Mouse (Mus musculus): Measurements from ENCODE around the gene Rtraf. TPM values are rescaled to one million over a fixed set of nuclear protein-coding genes. Genes with fewer than 3 reads are reported as not detected.

Rtraf gene
- total RNA-seq, 2 experiments from 2014 or later = 67.1 to 73.1 TPM

DNA sequence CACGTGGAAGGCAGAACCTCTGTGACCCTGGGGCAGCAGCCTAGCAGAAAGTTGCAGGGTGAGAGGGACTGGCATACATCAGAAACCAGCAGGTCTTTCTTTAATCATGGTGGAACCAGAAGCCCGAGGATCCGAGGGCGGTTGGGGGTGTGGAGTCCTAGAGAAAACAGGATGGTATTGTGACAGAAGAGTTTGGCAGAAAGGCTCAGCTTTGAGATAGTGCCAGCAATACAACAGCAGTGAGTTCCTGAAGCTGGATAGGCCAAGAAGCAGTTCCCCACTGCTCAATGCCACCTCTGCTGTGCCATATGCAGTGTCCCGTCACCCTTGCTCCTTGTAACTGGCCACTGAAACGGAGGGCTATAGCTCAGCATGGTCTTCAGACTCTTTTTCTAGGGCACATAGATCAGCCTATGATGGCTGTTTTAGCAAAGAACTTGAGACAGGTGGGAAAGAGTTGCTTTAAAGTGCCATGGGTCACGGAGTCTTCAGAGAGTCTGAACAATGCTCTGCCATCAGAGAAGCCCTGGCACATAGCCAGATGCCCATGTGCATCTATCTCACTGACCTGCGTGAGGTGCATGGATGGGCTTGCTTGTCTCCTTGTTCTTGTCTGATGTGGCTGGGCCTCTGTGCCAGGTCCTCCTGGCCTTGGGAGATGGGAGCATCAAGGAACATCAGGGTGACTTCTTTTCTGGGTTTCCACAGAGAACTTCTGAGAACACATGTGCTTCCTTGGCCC is 22.0 kb downstream of the Rtraf start:
- peak; percentile 55 for DNase-seq
- intact Hi-C loops (cut with DNase I) = no loop called here

DNA sequence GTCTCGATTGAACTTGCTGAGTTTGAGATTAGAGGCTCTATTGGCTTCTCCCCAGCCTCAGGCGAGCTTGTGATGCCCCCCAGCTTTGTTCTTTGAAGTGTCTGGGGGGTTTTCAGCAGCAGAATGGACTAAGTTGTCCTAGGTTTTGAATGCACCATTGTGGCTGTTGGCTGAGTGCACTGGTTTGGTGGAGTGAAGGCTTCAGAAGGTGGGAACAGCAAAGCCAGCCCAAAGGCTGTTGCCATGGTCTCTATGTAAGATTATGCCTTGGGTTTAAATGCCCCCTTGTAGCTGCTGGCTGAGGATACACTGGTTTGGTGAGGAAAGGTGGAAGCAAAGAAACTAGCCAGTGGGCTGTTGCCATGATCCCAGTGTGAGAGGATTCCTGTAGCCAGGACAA is 23.1 kb downstream of the Rtraf start:
- DNase-seq = no peak
- intact Hi-C loops (cut with DNase I) = no loop called here

- intact Hi-C loops (cut with DNase I) = no loop called here
- DNase-seq = no peak
These were observed 26.9 kb downstream of the Rtraf start for GRCm38 (mm10) chr14:19796541-19797304.

DNA sequence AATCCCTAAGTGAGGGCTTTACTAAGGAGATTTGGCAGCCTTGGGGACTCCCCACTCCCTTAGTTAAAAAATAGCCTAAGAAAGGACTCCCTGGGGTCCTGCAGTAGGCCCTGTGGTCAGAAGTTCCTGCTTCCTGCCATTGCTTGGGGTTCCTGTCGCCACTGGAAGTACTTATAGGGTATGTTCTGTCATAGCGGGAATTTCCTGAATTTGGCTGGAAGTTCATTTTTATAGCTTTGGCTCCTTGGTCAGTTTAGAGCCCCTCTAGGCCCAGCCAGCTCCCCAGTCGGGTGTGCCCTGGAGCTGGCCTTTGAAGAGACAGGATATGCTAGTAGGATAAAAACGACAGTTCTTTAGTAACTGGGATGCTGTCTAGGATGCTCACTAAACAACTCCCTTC is 28.7 kb downstream of the Rtraf start:
- no peak for DNase-seq
- intact Hi-C loops (cut with DNase I) = no loop called here

DNA sequence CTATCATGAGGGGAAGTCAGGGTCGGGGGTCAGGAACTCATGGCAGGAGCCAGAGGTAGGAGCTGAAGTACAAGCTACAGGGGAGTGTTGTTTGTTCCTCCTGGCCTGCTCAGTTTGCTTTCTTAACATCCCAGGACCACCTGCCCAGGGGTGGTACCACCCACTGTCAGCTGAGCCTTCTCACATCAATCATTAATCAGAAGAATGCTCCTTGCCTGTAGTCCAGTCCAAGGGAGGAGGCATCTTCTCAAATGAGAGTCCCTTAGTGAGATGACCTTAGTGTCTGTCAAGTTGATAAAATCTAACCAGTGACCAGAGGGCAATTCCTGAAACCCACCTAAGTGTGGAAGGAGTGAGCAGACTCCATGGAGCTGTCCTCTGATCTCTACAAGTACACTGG is 35.2 kb downstream of the Rtraf start:
- intact Hi-C loops (cut with DNase I) = no loop called here
- no peak for DNase-seq

DNA sequence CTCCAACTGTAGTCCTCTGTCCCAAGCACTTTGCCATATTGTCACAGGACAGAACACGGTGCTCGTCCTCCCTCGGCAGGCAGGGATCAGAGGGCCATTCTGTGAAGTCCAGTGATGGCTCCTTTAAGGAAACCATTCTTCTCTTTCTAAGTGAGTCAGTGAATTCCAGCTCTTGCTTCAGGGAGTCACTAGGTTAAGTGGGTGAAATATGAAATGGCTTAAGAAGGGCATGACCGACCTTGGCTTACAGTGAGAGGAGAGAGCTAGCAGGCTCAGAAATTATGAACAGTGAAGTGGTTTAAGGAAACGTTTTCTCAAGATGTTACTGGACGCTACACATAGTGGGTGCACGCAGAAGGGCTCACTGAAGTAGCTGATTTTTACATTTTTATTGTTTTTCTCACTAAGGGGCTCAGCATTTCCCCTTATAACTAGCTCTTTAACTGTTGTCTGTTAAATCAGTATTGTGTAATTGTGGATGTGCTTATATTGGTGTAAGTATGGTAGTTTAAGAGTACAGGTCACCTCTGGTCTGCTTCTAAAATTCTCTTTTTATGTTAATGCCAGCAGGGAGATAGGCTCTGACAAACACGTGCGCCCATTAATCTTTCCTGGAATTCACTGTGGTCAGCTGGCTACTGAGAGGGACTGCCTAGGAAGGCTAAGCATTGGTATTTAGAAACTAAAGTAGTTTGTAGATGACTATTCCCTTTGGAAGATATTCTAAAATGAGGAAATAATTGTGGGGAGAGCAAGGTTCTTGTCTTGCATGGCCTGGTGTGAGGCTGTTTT is 37.6 kb downstream of the Rtraf start:
- no peak for DNase-seq
- intact Hi-C loops (cut with DNase I) = no loop called here

DNA sequence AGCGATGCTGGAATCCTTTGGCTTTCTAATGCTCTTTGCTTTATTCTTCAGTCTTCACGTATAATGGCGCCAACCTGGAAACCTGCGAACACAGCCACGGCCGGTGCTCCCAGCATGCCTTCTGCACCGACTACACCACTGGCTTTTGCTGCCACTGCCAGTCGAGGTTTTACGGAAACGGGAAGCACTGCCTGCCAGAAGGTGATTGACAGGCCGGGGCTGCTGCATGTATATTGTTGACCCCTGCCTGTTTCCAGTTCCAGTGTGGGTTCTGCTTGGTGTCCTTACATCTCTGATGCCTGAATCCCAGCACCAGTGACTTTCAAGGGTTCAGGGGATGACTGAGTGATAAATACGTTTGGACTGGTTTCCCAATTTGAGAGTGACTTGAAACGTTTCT is 45.7 kb downstream of the Rtraf start:
- intact Hi-C loops (cut with DNase I) = no loop called here
- DNase-seq = no peak

DNA sequence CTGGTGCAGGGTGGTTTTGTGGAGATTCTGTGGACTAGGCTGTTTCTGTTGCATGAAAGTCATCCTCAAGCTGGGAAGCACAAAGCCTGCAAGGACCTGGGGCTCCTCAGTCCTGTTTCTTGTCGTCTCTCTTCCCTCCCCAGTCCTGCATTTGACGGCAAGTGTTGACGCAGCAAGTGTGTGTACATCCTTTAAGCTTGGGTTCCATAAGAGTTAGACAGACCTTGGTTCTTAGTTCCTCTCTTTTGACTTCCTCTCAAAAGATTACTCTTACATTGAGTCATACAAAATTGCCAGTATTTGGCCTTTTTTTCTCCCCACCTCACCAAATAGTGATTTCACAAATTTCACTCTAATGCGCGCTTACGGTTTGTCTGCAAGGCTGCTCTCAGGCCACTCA is 46.3 kb downstream of the Rtraf start:
- intact Hi-C loops (cut with DNase I) = no loop called here
- no peak for DNase-seq

GRCm38 (mm10) chr14:19776890-19777289 is 46.7 kb downstream of the Rtraf start:
- peak; percentile 24 for DNase-seq
- intact Hi-C loops (cut with DNase I) = no loop called here

GRCm38 (mm10) chr14:19776179-19776578 is 47.4 kb downstream of the Rtraf start:
- DNase-seq = no peak
- intact Hi-C loops (cut with DNase I) = no loop called here

GRCm38 (mm10) chr14:19775491-19775890 is 48.1 kb downstream of the Rtraf start:
- intact Hi-C loops (cut with DNase I) = no loop called here
- no peak for DNase-seq

- intact Hi-C loops (cut with DNase I) = no loop called here
- DNase-seq = no peak
These were observed 49.5 kb downstream of the Rtraf start for GRCm38 (mm10) chr14:19774036-19774628.

- no peak for DNase-seq
- intact Hi-C loops (cut with DNase I) = no loop called here
These were observed 52.5 kb downstream of the Rtraf start for GRCm38 (mm10) chr14:19771173-19771572.

- no peak for DNase-seq
- intact Hi-C loops (cut with DNase I) = no loop called here
These were observed 54.0 kb downstream of the Rtraf start for GRCm38 (mm10) chr14:19769441-19770200.

DNA sequence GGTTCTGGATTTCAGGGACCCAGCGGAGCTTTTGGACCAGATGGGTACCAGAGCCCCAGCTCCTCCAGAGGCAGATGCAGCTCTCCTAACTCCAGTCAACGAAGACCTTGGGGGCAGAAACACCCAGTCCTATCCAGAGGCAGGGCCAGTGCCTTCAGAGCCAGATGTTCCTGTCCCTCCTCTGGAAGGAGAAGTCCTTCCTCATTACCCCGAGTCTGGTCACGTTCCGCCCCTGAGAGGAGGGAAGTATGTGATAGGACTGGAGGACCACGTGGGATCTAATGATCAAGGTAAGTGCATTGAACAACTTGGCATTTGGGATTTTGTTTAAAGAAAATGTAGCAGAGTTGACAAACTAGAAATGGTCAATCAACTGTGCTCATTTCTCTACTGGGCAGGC is 55.0 kb downstream of the Rtraf start:
- no peak for DNase-seq
- intact Hi-C loops (cut with DNase I) = no loop called here

- DNase-seq = no peak
- intact Hi-C loops (cut with DNase I) = no loop called here
These were observed 57.3 kb downstream of the Rtraf start for GRCm38 (mm10) chr14:19766380-19766649.

- intact Hi-C loops (cut with DNase I) = no loop called here
- no peak for DNase-seq
These were observed 57.9 kb downstream of the Rtraf start for GRCm38 (mm10) chr14:19765539-19766379.

DNA sequence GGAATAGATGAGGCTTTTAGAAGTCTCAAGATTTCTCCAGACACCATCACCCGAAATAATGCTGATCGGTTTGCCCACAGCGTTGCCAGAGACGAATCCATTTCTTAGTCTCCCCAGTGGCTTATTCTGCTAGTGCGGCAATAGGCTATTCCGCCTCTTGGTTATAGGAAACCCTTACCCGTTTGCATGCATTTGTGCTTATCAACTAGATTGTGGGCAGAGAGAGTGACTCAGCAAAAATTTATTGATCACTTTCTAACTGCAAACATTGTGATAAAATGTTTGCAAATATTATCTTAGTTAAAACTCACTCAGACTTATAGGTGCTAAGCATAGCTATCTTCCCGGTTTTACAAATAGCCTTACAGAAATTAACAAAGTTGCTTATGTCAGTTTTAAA is 59.3 kb downstream of the Rtraf start:
- no peak for DNase-seq
- intact Hi-C loops (cut with DNase I) = no loop called here

- intact Hi-C loops (cut with DNase I) = no loop called here
- DNase-seq = peak; percentile 35
These were observed 60.1 kb downstream of the Rtraf start for GRCm38 (mm10) chr14:19763527-19763926.

DNA sequence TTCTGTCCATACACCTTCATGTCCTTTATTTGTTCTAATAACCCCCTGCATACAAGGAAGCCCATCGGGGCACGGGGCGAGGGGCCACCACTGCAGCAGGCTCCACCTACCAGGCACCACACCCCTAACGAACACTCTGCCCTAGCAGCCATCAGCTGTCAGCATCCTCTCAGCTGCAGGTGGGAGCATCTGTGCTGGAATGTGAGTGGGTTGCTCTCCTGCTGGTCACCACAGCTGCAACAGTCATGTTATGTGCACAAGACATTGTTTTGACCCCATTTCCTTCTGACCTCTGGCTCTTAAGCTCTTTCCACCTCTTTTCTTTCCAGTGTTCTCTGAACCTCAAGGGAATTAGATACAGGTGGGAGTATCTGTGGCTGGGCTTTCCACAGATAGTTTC is 61.6 kb downstream of the Rtraf start:
- DNase-seq = no peak
- intact Hi-C loops (cut with DNase I) = no loop called here
